Comparison of ENCODE assay signal across 10 mouse cellular contexts in genomic region chr9:29943209-29944070, GRCm38 (mm10). TPM values are rescaled to one million over a fixed set of nuclear protein-coding genes. Genes with fewer than 3 reads are reported as not detected.
A peak's percentile ranks its signal among the peaks of the same experiment; 100 is the strongest.
DNase-seq lines count a peak whose midpoint lies in the region; ATAC-seq and TF ChIP-seq lines count a peak whose summit lies in the region.
"Had no signal": no experiment of that assay in that cellular context is flagged by ENCODE, and none has a peak within 500 bp of the region (broad histone marks: within the 10 kb centered on the region; RNA-seq: fewer than 3 reads in every experiment).

No protein-coding gene starts in this region.

- no peak for ATAC-seq in kidney, postnatal 0 days (replicated peaks; ENCODE audit: low FRiP score, low read depth)
- ATAC-seq in embryonic facial prominence, embryonic 14.5 days (ENCODE audit: low read depth) = peak; percentile 79
- no peak for ATAC-seq in heart, postnatal 0 days (ENCODE audit: insufficient read depth, low read depth)
- ATAC-seq in midbrain, embryonic 11.5 days (ENCODE audit: low FRiP score) = peak; percentile 58
- ATAC-seq in erythroid progenitor cell, adult 5-6 weeks (replicated peaks; ENCODE audit: low FRiP score, poor library complexity, severe bottlenecking) = no peak

- no peaks in the 10 kb centered on the region for H3K4me1 ChIP-seq in kidney, postnatal 0 days (replicated peaks; ENCODE audit: insufficient read depth, low read length)
- peaks cover 12% of the 10 kb centered on the region; the same call in 1 of the 2 replicates for H3K4me1 ChIP-seq in embryonic facial prominence, embryonic 14.5 days (ENCODE audit: control insufficient read depth, insufficient read depth, low read length)
- peaks cover 6% of the 10 kb centered on the region; the same call in 1 of the 2 replicates for H3K4me1 ChIP-seq in heart, postnatal 0 days (ENCODE audit: control insufficient read depth, insufficient read depth)
- peaks cover 6% of the 10 kb centered on the region; the same call in 1 of the 2 replicates for H3K4me1 ChIP-seq in midbrain, embryonic 11.5 days (ENCODE audit: control insufficient read depth, insufficient read depth, low read length)

- no peak overlapping the region for H3K9ac ChIP-seq in kidney, postnatal 0 days (ENCODE audit: low read depth, low read length)
- peak overlapping the region; percentile 48 for H3K9ac ChIP-seq in embryonic facial prominence, embryonic 14.5 days (ENCODE audit: low read depth, low read length)
- H3K9ac ChIP-seq in heart, postnatal 0 days (replicated peaks; ENCODE audit: low read depth, low read length) = no peak overlapping the region
- H3K9ac ChIP-seq in midbrain, embryonic 11.5 days (ENCODE audit: low read length) = 0 out of 2 replicates have a peak overlapping the region, but pooled peaks have one; percentile 41

- DNase-seq in kidney, postnatal 0 days (ENCODE audit: low spot score) = no peak
- no peak for DNase-seq in kidney, adult 8-10 months
- peak; percentile 61 for DNase-seq in embryonic facial prominence, embryonic 14.5 days (ENCODE audit: low spot score)
- DNase-seq in heart, postnatal 0 days (ENCODE audit: low spot score) = no peak
- no peak for DNase-seq in midbrain, embryonic 11.5 days (ENCODE audit: low spot score, missing footprints)
- no peak for DNase-seq in frontal cortex, adult 2 months (ENCODE audit: extremely low spot score in 1 of 2, low spot score in 1 of 2)
- DNase-seq in left cerebral cortex, postnatal 4 days = no peak

- H3K27ac ChIP-seq in kidney, postnatal 0 days = no peak overlapping the region
- no peak overlapping the region for H3K27ac ChIP-seq in embryonic facial prominence, embryonic 14.5 days (replicated peaks; ENCODE audit: low read depth, low read length)
- H3K27ac ChIP-seq in heart, postnatal 0 days (ENCODE audit: low read depth) = no peak overlapping the region
- H3K27ac ChIP-seq in midbrain, embryonic 11.5 days (ENCODE audit: low read depth, low read length) = no peak overlapping the region
- H3K27ac ChIP-seq: macrophage had no signal

- peak overlapping the region; percentile 18; the same call in 1 of the 2 replicates for H3K4me2 ChIP-seq in kidney, postnatal 0 days (ENCODE audit: low read length)
- peak overlapping the region; percentile 52 for H3K4me2 ChIP-seq in embryonic facial prominence, embryonic 14.5 days (ENCODE audit: low read depth, low read length)
- peak overlapping the region; percentile 32 for H3K4me2 ChIP-seq in heart, postnatal 0 days (ENCODE audit: low read depth, low read length)
- H3K4me2 ChIP-seq in midbrain, embryonic 11.5 days = peak overlapping the region; percentile 41

- no peak for TF ChIP-seq CTCF in kidney, postnatal 0 days (IDR thresholded peaks at IDR 0.05; ENCODE audit: low read depth)
- no peak for TF ChIP-seq CTCF in heart, postnatal 0 days (IDR thresholded peaks at IDR 0.05; ENCODE audit: low read depth)

- H3K9me3 ChIP-seq in kidney, postnatal 0 days (replicated peaks; ENCODE audit: low read length) = no peaks in the 10 kb centered on the region
- H3K9me3 ChIP-seq in embryonic facial prominence, embryonic 14.5 days (ENCODE audit: control insufficient read depth, low read length) = no peaks in the 10 kb centered on the region
- H3K9me3 ChIP-seq in heart, postnatal 0 days (replicated peaks; ENCODE audit: control insufficient read depth, low read length) = no peaks in the 10 kb centered on the region
- no peaks in the 10 kb centered on the region for H3K9me3 ChIP-seq in midbrain, embryonic 11.5 days (ENCODE audit: control insufficient read depth, low read length)

- intact Hi-C loops in left cerebral cortex, postnatal 4 days (cut with DNase I) = no loop called here

- H3K4me3 ChIP-seq in kidney, postnatal 0 days (replicated peaks; ENCODE audit: low read depth, low read length) = no peak overlapping the region
- H3K4me3 ChIP-seq in embryonic facial prominence, embryonic 14.5 days (ENCODE audit: low read depth, low read length) = peak overlapping the region; percentile 17
- 0 out of 2 replicates have a peak overlapping the region, but pooled peaks have one; percentile 6 for H3K4me3 ChIP-seq in heart, postnatal 0 days (ENCODE audit: low read depth, low read length)
- H3K4me3 ChIP-seq in midbrain, embryonic 11.5 days (ENCODE audit: low read depth, low read length) = peak overlapping the region; percentile 9; the same call in 1 of the 2 replicates

- 38% methylated on average over 20 of the region's 20 CpGs for WGBS in kidney, postnatal 0 days
- WGBS in embryonic facial prominence, embryonic 14.5 days = 13% methylated on average over 20 of the region's 20 CpGs
- WGBS in heart, postnatal 0 days = 19% methylated on average over 20 of the region's 20 CpGs
- WGBS in midbrain, embryonic 11.5 days = 10% methylated on average over 20 of the region's 20 CpGs

- no peaks in the 10 kb centered on the region for H3K27me3 ChIP-seq in kidney, postnatal 0 days (ENCODE audit: insufficient read depth, low read length)
- no peaks in the 10 kb centered on the region; the same call in 1 of the 2 replicates for H3K27me3 ChIP-seq in embryonic facial prominence, embryonic 14.5 days (replicated peaks; ENCODE audit: control insufficient read depth, insufficient read depth, low read length)
- H3K27me3 ChIP-seq in heart, postnatal 0 days (ENCODE audit: control insufficient read depth, insufficient read depth, low read length) = no peaks in the 10 kb centered on the region
- peaks cover 3% of the 10 kb centered on the region; the same call in 1 of the 2 replicates for H3K27me3 ChIP-seq in midbrain, embryonic 11.5 days (ENCODE audit: control insufficient read depth, insufficient read depth, low read length)

- no peak for TF ChIP-seq EP300 in heart, postnatal 0 days (IDR thresholded peaks at IDR 0.05; ENCODE audit: low read depth)

- H3K36me3 ChIP-seq in kidney, postnatal 0 days (ENCODE audit: insufficient read depth, low read length) = no peaks in the 10 kb centered on the region
- H3K36me3 ChIP-seq in embryonic facial prominence, embryonic 14.5 days (ENCODE audit: control insufficient read depth, insufficient read depth, low read length) = no peaks in the 10 kb centered on the region
- no peaks in the 10 kb centered on the region for H3K36me3 ChIP-seq in heart, postnatal 0 days (replicated peaks; ENCODE audit: control insufficient read depth, insufficient read depth, low read length)
- no peaks in the 10 kb centered on the region for H3K36me3 ChIP-seq in midbrain, embryonic 11.5 days (ENCODE audit: control insufficient read depth, insufficient read depth, low read length)

RNA-seq across cellular contexts. Expression of gene Ntm, which starts 19.5 kb away (rescaled TPM):
- polyA plus RNA-seq in kidney, postnatal 0 days (2015; fragmentation: Nextera tagmentation; extraction: Ambion mirVana) = 20.6 and 22.9 TPM in 2 replicates
- polyA plus RNA-seq in embryonic facial prominence, embryonic 14.5 days (2014; fragmentation: Nextera tagmentation; extraction: Ambion mirVana) = 28.2 and 34.7 TPM in 2 replicates
- 7.1 and 17.7 TPM in 2 replicates for total RNA-seq in heart, postnatal 0 days (2014; rRNA removed; ENCODE audit: low replicate concordance)
- polyA plus RNA-seq in heart, postnatal 0 days (2015; fragmentation: Nextera tagmentation; extraction: Ambion mirVana) = 8.8 and 9.3 TPM in 2 replicates
- 14.1 and 19.7 TPM in 2 replicates for polyA plus RNA-seq in midbrain, embryonic 11.5 days (2014; fragmentation: Nextera tagmentation; extraction: Ambion mirVana)
- 176 and 184 TPM in 2 replicates for polyA plus RNA-seq in frontal cortex, adult 2 months (2012; rRNA removed)
- total RNA-seq in erythroid progenitor cell, adult 5-6 weeks (2015; ENCODE audit: low replicate concordance) = not detected in 2 replicates
- not detected in 2 replicates for total RNA-seq in erythroid progenitor cell, adult 5-6 weeks (2017; ENCODE audit: low replicate concordance)
- total RNA-seq in left cerebral cortex, postnatal 4 days (2021) = 100 to 1,000 TPM; 269 to 280 TPM
- total RNA-seq: MEL had no signal
- polyA plus RNA-seq: macrophage had no signal

Comparison
In these comparisons a context has a peak if more than half of its experiments do, and no peak if none do; other contexts are left out.
1. ATAC-seq: peak in embryonic facial prominence, embryonic 14.5 days (single experiment) and midbrain, embryonic 11.5 days (single experiment); none in kidney, postnatal 0 days (single experiment), heart, postnatal 0 days (single experiment) and erythroid progenitor cell, adult 5-6 weeks (single experiment).
2. H3K9ac ChIP-seq: peak in embryonic facial prominence, embryonic 14.5 days (single experiment) and midbrain, embryonic 11.5 days (single experiment); none in kidney, postnatal 0 days (single experiment) and heart, postnatal 0 days (single experiment).
3. Peak in every context shown above with its lines, with median percentiles within 50 percentile points of each other: H3K4me2 ChIP-seq.